Mouse (Mus musculus) heart, adult 2 months (tissue): ENCODE results near the gene Mfsd6l.

ENCODE experiments used
- CTCF ChIP-seq: fragments of 200-600 bp; IDR thresholded peaks from 2 replicates; pipeline ENCODE4 v1.8.1; 2022; ENCODE audit warnings: antibody characterized with exemption, mild to moderate bottlenecking, moderate library complexity
- EP300 ChIP-seq: fragments of 200-500 bp; IDR thresholded peaks from 2 replicates; pipeline ENCODE4 v1.6.1; 2011; ENCODE audit warnings: low read depth, low read length, control low read depth; ENCODE audit not compliant: insufficient read depth
- POLR2A ChIP-seq: fragments of 200-500 bp; IDR thresholded peaks from 2 replicates; pipeline ENCODE4 v1.6.1; 2011; ENCODE audit warnings: mild to moderate bottlenecking, low read depth, low read length, control low read depth; ENCODE audit not compliant: insufficient read depth

GRCm38 (mm10) chr11:68536465-68536864 is 19.5 kb upstream of the Mfsd6l start:
- TF ChIP-seq POLR2A (no peak), CTCF (no peak), EP300 (no peak)
